Mouse (Mus musculus) gastrocnemius, adult 8-10 months (tissue): Measurements from ENCODE around the gene Pmepa1. TPM values are rescaled to one million over a fixed set of nuclear protein-coding genes. Genes with fewer than 3 reads are reported as not detected.

ENCODE experiments used
- DNase-seq, 2 experiments: peaks; one replicate each; pipeline ENCODE4 v3.0.0; 2022; ENCODE audit warnings: low spot score in 2 of 2
- total RNA-seq, 4 experiments: library from RNA; stranded (reverse); gene quantifications; 2 replicates each; pipeline ENCODE4 v1.2.4; 2022

Gene Pmepa1
- 10 to 100 TPM; 10.8 to 23.7 (median 18.9) TPM for total RNA-seq

DNA sequence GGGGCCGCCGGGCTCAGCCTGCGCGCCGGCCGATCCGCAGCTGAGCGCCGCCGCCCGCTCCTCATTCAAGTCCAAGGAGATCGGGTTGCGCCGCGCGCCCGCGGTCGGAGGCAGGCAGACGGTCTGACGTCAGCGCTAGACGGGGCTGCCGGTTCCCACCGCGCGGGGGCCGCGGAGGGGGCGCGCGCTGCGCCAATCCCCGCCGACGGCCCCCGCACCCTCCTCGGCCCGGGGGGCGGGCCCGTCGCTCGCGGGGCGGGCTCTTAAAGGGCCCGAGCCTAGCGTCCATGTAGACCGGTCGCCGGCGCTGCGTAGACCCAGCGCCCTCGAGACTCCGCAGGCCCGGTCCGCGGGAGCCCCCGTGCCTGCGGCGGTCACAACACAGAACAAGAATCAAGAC, at the start of gene Pmepa1:
Pmepa1 (minus strand) TSS at position 125 of the 400 bp plus-strand sequence.
- peak; percentile 87 to 91 for DNase-seq

DNA sequence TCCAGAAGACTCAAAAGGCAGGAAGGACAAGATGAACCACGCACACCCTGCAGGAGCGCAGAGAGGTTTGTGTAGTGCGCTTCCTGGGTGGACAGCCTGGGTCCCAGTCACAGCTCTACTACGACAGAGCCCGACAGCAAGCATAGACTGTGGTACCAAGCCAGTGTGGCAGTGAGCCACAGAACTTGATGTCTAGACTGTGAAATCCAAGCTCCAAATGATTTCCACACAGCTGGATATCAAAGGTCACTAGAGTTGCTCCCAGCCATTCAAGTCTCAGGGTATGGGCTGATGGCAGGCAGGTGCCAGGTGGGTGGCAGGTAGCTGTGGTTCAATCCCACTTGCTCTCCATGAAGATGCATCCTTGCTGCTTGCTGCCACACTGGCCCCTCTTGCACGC, 45.4 kb upstream of the Pmepa1 start:
- DNase-seq, result no peak

DNA sequence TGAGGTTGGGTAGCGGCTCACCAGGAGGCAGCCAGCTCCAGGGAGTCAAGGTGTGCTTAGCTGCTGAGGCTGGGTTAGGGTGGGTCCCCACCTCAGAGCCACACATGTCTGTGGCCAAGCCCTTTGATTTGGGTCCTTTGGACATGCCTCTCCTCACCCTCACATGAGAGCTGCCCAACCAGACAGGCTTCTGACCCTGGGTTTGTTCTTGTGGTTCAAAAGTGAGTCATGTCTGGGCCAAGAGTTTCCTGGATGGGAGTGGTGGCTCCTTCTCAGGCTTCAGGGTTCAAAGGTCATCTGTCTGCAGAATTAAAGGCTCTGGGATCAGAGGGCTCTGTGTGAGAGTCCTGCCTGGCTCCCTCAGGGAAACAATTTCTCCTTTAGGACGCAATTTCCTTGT, 44.9 kb upstream of the Pmepa1 start:
- DNase-seq, result no peak

DNA sequence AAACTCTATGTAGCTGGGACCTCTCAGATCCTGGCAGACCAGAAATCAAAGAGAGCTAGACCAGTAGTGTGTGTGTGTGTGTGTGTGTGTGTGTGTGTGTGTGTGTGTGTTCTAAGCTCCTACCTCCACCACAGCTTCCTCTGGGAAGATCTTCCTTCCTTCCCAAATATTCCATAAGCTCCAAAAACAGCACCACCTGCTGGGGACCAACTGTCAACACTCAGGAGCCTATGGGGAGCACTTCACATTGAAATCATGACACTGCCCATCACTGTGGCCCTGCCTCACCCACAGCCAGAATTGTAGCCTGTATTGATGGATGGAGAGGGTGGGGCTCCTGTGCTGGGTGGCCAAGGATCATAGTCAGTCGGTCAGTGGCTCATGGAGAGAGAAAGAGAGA, 38.0 kb upstream of the Pmepa1 start:
- DNase-seq, result no peak

DNA sequence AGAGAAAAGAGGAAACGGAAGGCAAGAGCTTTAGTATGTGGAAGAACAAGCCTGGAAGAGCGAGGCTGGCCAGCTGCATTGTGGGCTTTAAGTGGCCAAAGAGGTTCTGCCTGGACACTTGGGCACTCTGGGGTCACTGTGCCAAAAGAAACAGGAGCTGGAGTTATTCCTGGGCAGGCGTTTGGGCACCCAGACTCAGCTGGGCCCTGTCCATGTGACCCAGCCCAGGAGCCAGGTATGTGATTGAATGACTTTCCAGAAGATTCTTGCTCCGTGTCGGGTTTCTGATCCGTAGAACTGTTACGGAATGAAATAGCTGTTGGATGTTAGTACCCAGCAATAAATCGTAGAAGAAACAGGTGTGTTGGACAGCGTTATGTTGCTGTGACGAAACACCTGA, 32.2 kb upstream of the Pmepa1 start:
- DNase-seq, result peak; percentile 78 to 86

DNA sequence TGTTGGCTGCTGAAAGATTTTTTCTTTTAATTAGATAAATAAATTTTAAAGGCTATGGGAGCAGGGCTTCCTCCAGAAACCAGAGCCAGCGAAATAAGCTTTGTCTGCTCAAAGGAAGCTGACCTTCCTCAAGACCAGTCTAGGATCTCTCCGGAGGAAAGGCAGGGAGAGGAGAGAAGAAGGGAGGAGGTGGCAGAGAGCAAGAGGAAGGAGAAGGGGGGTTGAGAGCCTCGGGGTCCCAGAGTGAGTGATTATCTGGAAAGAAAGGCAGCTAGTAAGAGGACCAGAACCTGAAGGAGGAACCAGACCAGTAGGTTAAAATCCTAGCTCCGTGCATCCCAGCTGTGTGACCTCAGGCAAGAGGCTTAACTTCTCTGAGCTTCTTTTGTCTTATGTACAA, 31.7 kb upstream of the Pmepa1 start:
- DNase-seq, result no peak

DNA sequence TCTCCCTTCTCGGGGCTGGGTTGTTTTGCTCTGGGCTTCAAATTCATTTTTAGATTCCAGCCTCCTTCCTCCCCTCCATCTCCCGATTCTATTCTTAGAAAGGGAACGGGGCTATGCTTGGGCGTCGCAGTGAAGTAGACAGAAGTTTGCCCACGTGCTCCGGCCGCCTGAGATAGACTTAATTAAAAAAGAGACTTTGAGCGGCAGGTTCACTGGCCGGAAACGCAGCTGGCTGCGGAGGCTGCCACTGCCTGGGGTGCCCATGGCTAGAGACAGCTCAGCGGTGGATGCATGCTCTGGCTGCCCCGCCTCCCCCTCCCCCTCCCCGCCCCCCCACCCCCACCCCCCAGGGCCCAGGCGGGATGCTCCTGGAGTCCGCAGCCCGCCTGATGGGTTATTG, 31.2 kb upstream of the Pmepa1 start:
- peak in 1 of 2 experiments; percentile 22 for DNase-seq

DNA sequence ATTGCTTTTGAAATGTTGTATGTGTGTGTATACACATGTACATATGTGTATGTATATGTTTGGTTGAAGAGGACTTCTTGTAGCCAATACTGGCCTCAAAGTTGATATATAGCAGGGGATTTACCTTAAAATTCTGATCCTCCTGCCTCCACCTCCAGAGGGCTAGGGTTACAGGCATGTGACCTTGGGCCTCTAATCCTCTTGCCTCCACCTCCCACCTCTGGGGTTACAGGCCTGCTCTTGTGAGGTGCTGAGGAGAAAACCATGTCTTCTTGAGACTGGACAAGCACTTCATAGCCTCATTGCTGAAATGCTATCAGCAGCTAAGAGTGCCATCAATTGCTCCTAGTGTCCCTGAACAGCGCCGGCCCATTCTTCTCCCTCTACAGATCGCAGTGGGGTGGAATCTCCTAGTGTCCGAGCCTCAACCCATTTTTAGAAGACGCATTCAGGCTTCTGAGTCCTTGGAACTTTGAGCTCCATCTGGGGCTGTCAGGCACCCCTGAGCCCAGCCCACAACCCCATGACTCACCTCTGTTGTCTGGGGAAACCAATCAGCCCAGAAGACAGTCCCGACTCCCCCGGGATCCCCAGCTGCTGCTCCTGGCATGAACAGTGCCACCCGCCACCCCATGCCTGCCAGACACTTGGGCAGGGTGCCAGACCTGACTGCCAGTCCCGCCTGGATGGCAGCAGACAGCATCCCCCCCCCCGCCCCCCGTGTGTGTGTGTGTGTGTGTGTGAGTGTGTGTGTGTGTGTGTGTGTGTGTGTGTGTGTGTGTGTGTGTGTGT, 30.6 kb upstream of the Pmepa1 start:
- DNase-seq, result peak; percentile 71 to 72

DNA sequence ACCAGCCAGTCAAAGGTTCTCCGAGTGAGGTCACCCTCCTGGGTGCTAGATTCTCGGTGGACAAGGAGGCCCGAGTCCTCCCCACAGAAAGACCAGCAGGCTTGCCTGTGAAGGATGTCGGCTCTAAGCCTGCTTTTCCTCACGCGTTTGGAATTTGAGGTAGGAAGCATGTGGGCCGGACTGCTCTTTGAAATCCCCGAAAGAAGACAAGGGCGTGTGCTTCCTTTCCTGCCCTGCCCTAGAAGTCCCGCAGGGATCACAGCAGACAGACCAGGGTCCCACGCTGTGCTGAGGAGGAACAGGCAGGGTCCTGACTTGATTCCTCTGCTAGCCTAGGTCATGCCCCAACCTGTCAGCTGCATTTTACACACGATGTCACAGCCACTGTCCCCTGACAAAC, 28.7 kb upstream of the Pmepa1 start:
- no peak for DNase-seq

DNA sequence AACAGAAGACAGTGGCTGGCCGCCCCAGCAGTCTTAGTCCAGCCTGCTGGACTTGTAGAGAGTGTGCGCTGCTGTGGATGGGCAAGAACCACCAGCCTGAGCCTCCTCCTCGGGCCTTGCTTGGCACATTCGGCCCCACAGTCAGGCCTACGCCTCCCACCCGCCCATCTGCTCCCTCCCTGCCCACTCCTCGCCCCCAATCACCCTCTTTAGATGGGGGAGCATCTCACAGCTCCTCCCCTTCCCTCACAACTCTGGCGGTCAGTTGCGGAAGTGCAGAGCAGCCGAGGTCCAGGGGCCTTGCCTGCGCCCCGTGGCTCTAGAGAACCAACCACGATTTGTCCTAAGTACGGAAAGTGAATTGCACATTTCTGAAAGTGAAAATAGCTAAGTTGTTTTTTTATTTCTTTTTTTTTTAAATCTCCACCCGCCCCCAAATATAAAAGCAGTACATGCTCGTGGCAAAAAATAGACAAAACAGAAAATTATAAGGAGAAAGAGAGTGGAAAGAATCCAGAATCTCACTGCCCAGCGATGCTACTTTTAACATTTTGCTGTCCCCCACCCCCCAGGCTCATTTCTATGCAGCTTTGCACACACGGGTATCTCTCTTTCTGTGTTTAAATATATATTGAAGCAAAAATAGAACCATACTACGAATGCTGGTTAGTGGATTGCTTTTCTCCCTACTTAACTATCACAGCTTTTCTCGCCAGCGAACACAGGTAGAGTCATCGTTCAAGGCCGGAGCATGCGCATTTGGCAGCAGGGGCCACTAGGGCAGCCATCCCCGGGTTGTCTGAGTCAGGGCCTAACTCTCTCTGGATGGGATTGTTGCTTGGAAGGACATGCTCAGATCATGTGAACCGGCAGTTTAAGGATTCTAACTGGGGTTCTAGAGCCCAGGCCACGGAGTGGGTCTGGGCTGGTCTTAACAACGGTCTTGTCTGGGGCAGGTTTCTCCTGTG, 24.6 kb upstream of the Pmepa1 start:
- no peak for DNase-seq

DNA sequence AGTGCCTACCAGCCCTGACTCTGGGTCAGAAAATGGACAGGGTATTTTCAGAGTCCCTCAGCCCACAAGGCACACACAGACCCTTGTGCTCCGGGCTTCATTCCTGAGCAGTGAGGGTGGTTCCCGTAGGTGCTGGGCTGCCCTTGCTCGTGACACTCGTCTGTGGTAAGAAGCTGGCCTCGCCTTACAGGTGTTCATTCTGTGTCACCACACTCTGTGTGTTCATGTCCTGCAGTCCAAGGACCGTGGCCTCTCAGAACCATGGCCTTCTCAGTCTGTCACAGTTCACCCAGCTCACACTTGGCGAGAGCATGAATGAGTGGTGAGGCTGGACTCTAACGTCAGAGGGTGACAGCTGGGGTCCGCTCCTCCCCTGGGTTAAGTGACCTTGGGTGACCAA, 20.1 kb upstream of the Pmepa1 start:
- DNase-seq, result no peak

DNA sequence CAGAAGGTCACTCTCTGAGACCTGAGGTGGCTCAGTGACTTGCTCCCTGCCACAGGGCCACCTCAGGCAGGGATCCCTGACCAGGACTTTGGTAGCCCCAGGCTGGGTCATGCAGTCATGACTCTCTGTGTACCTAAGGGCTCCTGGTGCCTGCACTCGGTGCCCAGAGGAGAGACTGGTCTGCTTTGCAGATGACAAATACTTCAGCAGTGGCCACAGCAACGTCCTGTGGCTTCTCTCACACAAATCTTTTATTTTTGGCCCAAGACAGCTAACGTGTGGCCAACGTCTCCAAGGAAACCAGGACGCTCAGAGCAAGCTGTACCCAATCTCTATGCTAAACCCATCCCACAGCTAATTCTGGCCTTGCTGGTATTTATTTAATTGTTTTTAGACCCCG, 16.7 kb upstream of the Pmepa1 start:
- no peak for DNase-seq

DNA sequence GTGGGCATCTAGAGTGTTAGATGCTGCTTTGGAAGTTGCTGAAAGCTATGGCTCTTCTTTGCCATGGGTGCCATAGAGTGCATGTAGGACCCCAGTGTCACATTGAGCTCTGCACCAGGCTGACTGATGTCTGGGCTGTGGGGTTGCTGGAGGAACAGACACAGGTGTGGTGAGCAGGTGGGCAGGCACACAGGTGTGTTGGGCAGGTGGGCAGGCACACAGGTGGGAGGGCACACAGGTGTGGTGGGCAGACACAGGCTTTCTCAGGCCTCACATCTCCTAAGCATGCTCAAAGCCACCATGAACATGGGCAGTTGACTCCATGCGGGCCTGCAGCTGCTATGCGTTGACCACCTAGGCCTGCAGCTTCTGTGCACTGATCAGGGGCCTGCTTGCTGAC, 16.2 kb upstream of the Pmepa1 start:
- no peak for DNase-seq

DNA sequence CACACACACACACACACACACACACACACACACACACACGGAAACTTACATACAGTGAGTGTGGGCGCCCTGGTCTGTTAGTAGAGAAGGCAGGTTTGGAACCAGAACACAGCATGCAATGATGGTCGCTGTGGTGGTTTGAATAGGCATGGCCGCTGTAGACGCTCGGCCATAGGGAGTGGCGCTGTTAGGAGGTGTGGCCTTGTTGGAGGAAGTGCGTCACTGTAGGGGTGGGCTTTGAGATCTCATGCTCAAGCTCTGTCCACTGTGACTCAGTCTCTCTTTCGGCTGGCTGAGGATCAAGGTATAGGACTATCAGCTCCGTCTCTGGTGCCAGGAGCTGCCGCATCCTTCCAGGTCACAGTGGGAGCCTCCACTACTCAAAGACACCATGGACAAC, 14.6 kb upstream of the Pmepa1 start:
- no peak for DNase-seq

DNA sequence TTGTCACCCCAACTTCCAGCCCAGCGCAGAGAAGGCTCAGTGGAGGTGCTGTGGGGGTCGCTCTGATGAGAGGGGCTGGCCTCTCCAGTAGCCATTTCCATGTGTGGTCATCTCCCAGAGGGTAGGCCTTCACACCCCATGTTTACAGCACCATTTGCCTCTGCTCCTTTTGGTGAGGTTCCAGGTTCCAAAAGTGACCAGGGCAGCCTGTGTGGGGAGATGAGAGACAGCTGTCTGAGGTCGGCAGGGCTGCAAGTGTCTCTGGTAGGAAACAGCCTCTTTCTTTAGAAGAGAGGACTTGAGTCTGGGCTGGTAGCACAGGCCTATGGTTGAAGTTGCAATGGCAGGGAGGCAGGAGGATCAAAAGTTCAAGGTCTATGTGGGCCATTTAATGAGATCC, 13.6 kb upstream of the Pmepa1 start:
- DNase-seq, result no peak

DNA sequence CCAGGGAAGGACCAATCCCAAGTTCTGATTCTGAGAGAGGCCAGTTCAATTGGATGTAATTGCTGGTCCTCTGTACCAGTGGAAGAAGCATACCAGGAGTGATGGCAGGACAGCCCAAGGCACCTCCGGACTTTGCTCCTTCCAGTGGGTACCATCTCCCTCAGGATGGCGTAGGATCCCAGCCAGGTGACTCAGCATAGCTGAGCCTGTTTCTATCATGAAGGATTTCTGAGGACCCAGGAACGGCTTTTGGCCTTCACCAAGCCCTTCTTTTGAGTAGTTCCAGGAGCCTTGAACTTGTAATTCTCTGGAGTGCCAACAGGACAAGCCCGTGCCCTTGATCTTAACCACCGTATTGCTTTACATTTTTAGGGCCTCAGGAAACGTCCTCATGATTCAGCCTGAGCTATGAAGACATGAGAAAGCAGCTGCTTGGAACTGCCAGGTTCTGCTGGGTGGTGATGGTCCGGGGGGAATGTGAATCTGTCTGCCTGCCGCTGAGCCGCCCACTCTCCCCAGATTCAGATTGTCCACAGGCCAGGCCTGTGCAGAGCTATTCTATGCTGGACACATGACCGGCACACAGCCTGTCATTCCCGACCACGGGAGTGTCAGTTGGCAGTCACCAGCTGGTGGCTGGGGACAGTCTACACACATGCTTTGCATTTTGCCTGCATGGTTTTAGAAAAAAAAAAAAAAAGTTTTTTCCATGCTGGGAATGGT, 9.6 kb upstream of the Pmepa1 start:
- DNase-seq, result no peak

DNA sequence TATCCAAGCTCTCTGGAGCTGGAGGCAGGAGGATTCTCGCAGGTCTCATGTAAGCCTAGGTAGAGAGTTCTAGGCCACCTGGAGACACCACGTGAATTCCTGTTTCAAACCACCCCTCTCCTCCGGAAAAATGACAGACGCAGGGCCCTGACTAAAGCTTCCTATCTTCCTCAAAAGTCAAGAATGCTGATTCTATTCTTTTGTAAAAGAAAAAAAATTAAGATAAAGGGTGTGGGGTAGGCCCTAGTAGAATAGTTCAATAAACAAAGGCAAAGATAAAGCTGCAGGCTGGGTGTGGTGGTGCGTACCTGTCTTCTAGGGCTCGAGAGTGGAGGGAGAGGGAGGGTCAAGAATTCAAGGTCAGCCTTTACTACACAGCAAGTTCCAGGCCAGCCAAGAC, 8.4 kb upstream of the Pmepa1 start:
- no peak for DNase-seq

DNA sequence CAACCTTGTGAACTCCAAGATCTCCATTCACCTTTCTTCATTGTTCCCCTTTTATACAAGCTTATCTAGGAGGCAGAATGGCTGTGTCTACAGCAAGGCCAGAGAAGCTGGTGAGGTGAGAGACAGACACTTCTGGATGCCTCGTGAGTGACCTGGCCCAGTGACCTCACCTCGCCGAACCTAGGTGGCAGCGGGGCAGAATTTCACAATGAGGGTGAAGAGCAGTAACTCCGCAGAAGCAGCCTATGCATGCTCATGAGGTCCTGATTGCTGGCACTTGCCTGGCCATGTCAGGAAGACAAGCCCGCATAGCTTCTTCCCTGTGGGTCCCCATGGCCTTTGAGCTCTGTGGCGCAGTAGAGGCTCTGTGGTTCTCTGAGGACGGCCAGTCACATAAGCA, 5.9 kb upstream of the Pmepa1 start:
- no peak for DNase-seq

DNA sequence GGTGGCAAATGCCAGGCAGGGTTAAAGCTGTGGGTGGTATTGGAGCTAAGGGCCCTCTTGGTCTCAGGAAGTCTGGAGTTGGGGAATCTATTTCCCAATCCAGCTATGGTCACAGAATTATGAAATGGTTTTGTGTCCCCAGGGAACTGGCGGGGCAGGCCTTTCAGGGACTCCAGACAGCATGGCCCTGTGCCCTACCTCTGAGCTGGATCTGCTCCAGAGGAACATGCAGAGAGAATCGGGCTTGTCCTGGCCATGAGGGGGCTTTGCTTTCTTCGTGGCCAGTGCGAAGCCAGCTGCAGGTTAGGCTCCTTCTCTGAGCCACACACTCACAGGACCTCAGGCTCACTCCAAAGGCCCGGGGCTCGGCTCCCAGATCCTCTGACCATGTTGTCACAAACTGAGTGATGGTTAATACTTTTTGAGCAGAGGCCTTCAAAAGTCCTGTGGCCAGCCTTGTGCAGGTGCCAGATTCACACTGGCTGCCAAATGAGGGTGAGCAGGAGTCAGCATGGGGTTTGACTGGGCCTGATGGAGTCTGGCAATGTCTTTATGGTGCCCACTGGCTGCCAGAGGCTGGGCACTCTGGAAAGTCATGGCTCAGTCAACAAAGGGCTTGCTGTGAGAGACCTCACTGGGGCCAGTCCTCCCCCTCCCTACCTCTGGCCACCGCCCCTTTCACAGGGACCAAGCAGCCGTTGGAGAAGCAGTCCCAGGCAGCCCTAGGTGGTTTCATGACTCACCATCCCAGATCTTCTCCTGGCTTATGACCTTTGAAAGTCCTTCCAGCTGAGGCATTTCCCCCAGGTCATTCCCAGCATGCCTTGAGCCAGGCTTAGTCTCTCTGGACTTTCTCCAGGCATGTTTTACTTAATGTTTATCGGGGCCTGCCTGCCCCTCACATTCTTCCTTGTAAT, 4.9 kb upstream of the Pmepa1 start:
- peak in 1 of 2 experiments; percentile 38 for DNase-seq

DNA sequence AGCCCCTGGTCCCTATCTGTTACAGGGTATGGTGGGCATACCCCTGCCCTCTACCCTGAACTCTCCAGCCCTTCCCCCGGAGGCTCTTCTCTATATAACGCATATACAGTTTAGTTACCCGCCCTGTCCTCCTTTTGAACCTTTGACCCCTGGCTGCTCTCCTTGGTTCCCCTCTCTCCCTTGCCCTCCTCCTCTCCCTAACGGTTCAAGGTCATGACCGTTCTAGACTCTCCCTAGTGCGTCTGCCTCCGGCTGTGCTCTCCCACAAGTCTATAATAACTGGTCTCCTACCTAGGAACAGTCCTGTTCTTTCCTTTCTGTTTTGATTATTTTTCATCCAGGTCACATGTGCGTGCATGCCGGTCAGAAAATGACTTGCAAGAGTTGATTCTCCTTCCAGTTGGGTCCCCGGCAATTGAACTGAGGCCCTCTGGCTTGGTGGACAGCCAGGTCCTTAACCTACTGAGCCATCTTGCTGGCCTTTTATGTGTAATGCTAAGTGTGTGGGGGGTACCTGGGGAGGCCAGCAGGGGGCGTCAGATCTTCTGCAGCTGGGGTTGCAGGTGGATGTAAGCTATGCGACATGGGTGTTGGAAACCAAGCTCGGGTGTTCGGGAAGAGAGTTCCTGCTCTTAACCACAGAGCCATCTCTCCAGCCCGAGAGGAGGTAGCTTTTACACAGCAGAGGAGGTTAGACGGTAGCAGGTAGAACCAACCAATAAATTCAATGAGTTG, 2.7 kb upstream of the Pmepa1 start:
- DNase-seq, result no peak
